Mouse (Mus musculus): ENCODE data around the gene Dao. TPM values are rescaled to one million over a fixed set of nuclear protein-coding genes. Genes with fewer than 3 reads are reported as not detected.

Dao gene
- total RNA-seq, 1 experiment, result 0.18 TPM

- Histone ChIP-seq H3K36me3 (ENCODE audit: control insufficient read depth, insufficient read depth, low read length, poor library complexity, severe bottlenecking) (no peaks in the 10 kb centered on the region), H3K9me3 (ENCODE audit: control insufficient read depth, insufficient read depth, low read depth, low read length) (no peaks in the 10 kb centered on the region), H3K27ac (ENCODE audit: insufficient read depth, low read depth, low read length, poor library complexity, severe bottlenecking) (no peak overlapping the region), H3K4me3 (ENCODE audit: insufficient read depth in 1 of 2, low read depth in 1 of 2, low read length in 2 of 2, poor library complexity in 1 of 2, severe bottlenecking in 1 of 2) (no peak overlapping the region), H3K4me1 (ENCODE audit: control insufficient read depth in 2 of 2, insufficient read depth in 2 of 2, low read length in 2 of 2, poor library complexity in 1 of 2) (peaks cover 3 to 12% of the 10 kb centered on the region in 2 experiments; a peak in 3 of 4 replicates), H3K9ac (ENCODE audit: insufficient read depth, low read depth, low read length, poor library complexity, severe bottlenecking) (no peak overlapping the region)
- no peak for DNase-seq (ENCODE audit: low read depth, low spot score)
- TF ChIP-seq MAFK (IDR thresholded peaks at IDR 0.05; ENCODE audit: insufficient read depth, low read depth, low read length), result no peak
- TF ChIP-seq HCFC1 (IDR thresholded peaks at IDR 0.05; ENCODE audit: borderline replicate concordance, insufficient read depth, low read length), result no peak
- no peak for TF ChIP-seq CHD2 (IDR thresholded peaks at IDR 0.05; ENCODE audit: low read depth, low read length)
- no peak for TF ChIP-seq ZC3H11A (IDR thresholded peaks at IDR 0.05; ENCODE audit: borderline replicate concordance, low read depth, low read length)
- no peak for TF ChIP-seq ZNF384 (IDR thresholded peaks at IDR 0.05; ENCODE audit: low read depth, low read length)
- in situ Hi-C loops (cut with MboI; ENCODE audit: low sequenced_read_pairs in 2 of 2, unreplicated experiment in 2 of 2), result no loop called here
These were observed 23.9 kb downstream of the Dao start for GRCm38 (mm10) chr5:114027217-114027944.

- Histone ChIP-seq H3K4me1 (ENCODE audit: control insufficient read depth in 2 of 2, insufficient read depth in 2 of 2, low read length in 2 of 2, poor library complexity in 1 of 2) (peaks cover 3 to 12% of the 10 kb centered on the region in 2 experiments; a peak in 3 of 4 replicates), H3K36me3 (ENCODE audit: control insufficient read depth, insufficient read depth, low read length, poor library complexity, severe bottlenecking) (no peaks in the 10 kb centered on the region), H3K9ac (ENCODE audit: insufficient read depth, low read depth, low read length, poor library complexity, severe bottlenecking) (no peak overlapping the region), H3K4me3 (ENCODE audit: insufficient read depth in 1 of 2, low read depth in 1 of 2, low read length in 2 of 2, poor library complexity in 1 of 2, severe bottlenecking in 1 of 2) (no peak overlapping the region), H3K9me3 (ENCODE audit: control insufficient read depth, insufficient read depth, low read depth, low read length) (no peaks in the 10 kb centered on the region), H3K27ac (ENCODE audit: insufficient read depth, low read depth, low read length, poor library complexity, severe bottlenecking) (no peak overlapping the region)
- in situ Hi-C loops (cut with MboI; ENCODE audit: low sequenced_read_pairs in 2 of 2, unreplicated experiment in 2 of 2), result no loop called here
- DNase-seq (ENCODE audit: low read depth, low spot score), result no peak
- TF ChIP-seq ZNF384 (IDR thresholded peaks at IDR 0.05; ENCODE audit: low read depth, low read length) (no peak), ZC3H11A (IDR thresholded peaks at IDR 0.05; ENCODE audit: borderline replicate concordance, low read depth, low read length) (no peak), HCFC1 (IDR thresholded peaks at IDR 0.05; ENCODE audit: borderline replicate concordance, insufficient read depth, low read length) (no peak), MAFK (IDR thresholded peaks at IDR 0.05; ENCODE audit: insufficient read depth, low read depth, low read length) (no peak)
These were observed 24.6 kb downstream of the Dao start for GRCm38 (mm10) chr5:114028111-114028510.

GRCm38 (mm10) chr5:114030652-114031051, 27.1 kb downstream of the Dao start:
- no peak for DNase-seq (ENCODE audit: low read depth, low spot score)
- Histone ChIP-seq H3K36me3 (ENCODE audit: control insufficient read depth, insufficient read depth, low read length, poor library complexity, severe bottlenecking) (no peaks in the 10 kb centered on the region), H3K4me1 (ENCODE audit: control insufficient read depth in 2 of 2, insufficient read depth in 2 of 2, low read length in 2 of 2, poor library complexity in 1 of 2) (peaks cover 3 to 12% of the 10 kb centered on the region in 2 experiments; a peak in 3 of 4 replicates), H3K4me3 (ENCODE audit: insufficient read depth in 1 of 2, low read depth in 1 of 2, low read length in 2 of 2, poor library complexity in 1 of 2, severe bottlenecking in 1 of 2) (no peak overlapping the region), H3K9ac (ENCODE audit: insufficient read depth, low read depth, low read length, poor library complexity, severe bottlenecking) (no peak overlapping the region), H3K9me3 (ENCODE audit: control insufficient read depth, insufficient read depth, low read depth, low read length) (no peaks in the 10 kb centered on the region), H3K27ac (ENCODE audit: insufficient read depth, low read depth, low read length, poor library complexity, severe bottlenecking) (no peak overlapping the region)
- TF ChIP-seq MAFK (IDR thresholded peaks at IDR 0.05; ENCODE audit: insufficient read depth, low read depth, low read length), result no peak
- TF ChIP-seq ZC3H11A (IDR thresholded peaks at IDR 0.05; ENCODE audit: borderline replicate concordance, low read depth, low read length), result no peak
- TF ChIP-seq ZNF384 (IDR thresholded peaks at IDR 0.05; ENCODE audit: low read depth, low read length), result no peak
- no peak for TF ChIP-seq CHD2 (IDR thresholded peaks at IDR 0.05; ENCODE audit: low read depth, low read length)
- TF ChIP-seq HCFC1 (IDR thresholded peaks at IDR 0.05; ENCODE audit: borderline replicate concordance, insufficient read depth, low read length), result no peak
- in situ Hi-C loops (cut with MboI; ENCODE audit: low sequenced_read_pairs in 2 of 2, unreplicated experiment in 2 of 2), result no loop called here

GRCm38 (mm10) chr5:114032161-114032763, 28.8 kb downstream of the Dao start:
- no peak overlapping the region for H3K9ac ChIP-seq (ENCODE audit: insufficient read depth, low read depth, low read length, poor library complexity, severe bottlenecking)
- H3K4me1 ChIP-seq (ENCODE audit: control insufficient read depth in 2 of 2, insufficient read depth in 2 of 2, low read length in 2 of 2, poor library complexity in 1 of 2), result peaks cover 3 to 12% of the 10 kb centered on the region in 2 experiments; a peak in 3 of 4 replicates
- in situ Hi-C loops (cut with MboI; ENCODE audit: low sequenced_read_pairs in 2 of 2, unreplicated experiment in 2 of 2), result no loop called here

More at GRCm38 (mm10) chr5:114032161-114032763, 28.8 kb downstream of the Dao start:
- no peaks in the 10 kb centered on the region for H3K36me3 ChIP-seq (ENCODE audit: control insufficient read depth, insufficient read depth, low read length, poor library complexity, severe bottlenecking)
- DNase-seq (ENCODE audit: low read depth, low spot score), result no peak
- no peak overlapping the region for H3K4me3 ChIP-seq (ENCODE audit: insufficient read depth in 1 of 2, low read depth in 1 of 2, low read length in 2 of 2, poor library complexity in 1 of 2, severe bottlenecking in 1 of 2)
- TF ChIP-seq MAFK (IDR thresholded peaks at IDR 0.05; ENCODE audit: insufficient read depth, low read depth, low read length) (no peak), HCFC1 (IDR thresholded peaks at IDR 0.05; ENCODE audit: borderline replicate concordance, insufficient read depth, low read length) (no peak), ZC3H11A (IDR thresholded peaks at IDR 0.05; ENCODE audit: borderline replicate concordance, low read depth, low read length) (no peak), CHD2 (IDR thresholded peaks at IDR 0.05; ENCODE audit: low read depth, low read length) (no peak), ZNF384 (IDR thresholded peaks at IDR 0.05; ENCODE audit: low read depth, low read length) (no peak)
- H3K9me3 ChIP-seq (ENCODE audit: control insufficient read depth, insufficient read depth, low read depth, low read length), result no peaks in the 10 kb centered on the region
- 0 out of 2 replicates have a peak overlapping the region, but pooled peaks have one; percentile 26 for H3K27ac ChIP-seq (ENCODE audit: insufficient read depth, low read depth, low read length, poor library complexity, severe bottlenecking)
